Mouse (Mus musculus) hindbrain, embryonic 11.5 days (tissue): ENCODE measurements around the gene Tctn3. TPM values are rescaled to one million over a fixed set of nuclear protein-coding genes. Genes with fewer than 3 reads are reported as not detected.

Experiments
- ATAC-seq: fragments of 200-750 bp; cut with Nextera tagmentation; 2 replicates; pipeline ENCODE4 v1.8.0; 2017; ENCODE audit warnings: mild to moderate bottlenecking, moderate TSS enrichment, moderate library complexity; ENCODE audit not compliant: low FRiP score
- DNase-seq: peaks from one replicate; pipeline ENCODE4 v3.0.0-alpha.2; 2015; ENCODE audit warnings: low spot score
- H3K27ac ChIP-seq: fragments of 300-500 bp; sonication (generic); 2 replicates; pipeline ENCODE4 v1.5.1; 2014; ENCODE audit warnings: mild to moderate bottlenecking, low read depth, low read length
- H3K27me3 ChIP-seq: fragments of 300-500 bp; sonication (generic); 2 replicates; pipeline ENCODE4 v1.6.1; 2014; ENCODE audit warnings: mild to moderate bottlenecking, low read length, moderate library complexity, mixed read lengths; ENCODE audit not compliant: control insufficient read depth, insufficient read depth
- H3K36me3 ChIP-seq: fragments of 300-500 bp; sonication (generic); 2 replicates; pipeline ENCODE4 v1.6.1; 2014; ENCODE audit warnings: mild to moderate bottlenecking, low read length, moderate library complexity, mixed read lengths; ENCODE audit not compliant: control insufficient read depth, insufficient read depth
- H3K4me1 ChIP-seq: fragments of 300-500 bp; sonication (generic); replicated peaks from 2 replicates; pipeline ENCODE4 v1.6.1; 2014; ENCODE audit warnings: low read length, mixed read lengths; ENCODE audit not compliant: control insufficient read depth, insufficient read depth
- H3K4me2 ChIP-seq: fragments of 300-500 bp; sonication (generic); replicated peaks from 2 replicates; pipeline ENCODE4 v1.6.1; 2014; ENCODE audit warnings: mild to moderate bottlenecking, low read depth, low read length
- H3K4me3 ChIP-seq: fragments of 300-500 bp; sonication (generic); 2 replicates; pipeline ENCODE4 v1.5.1; 2014; ENCODE audit warnings: low read depth, low read length
- H3K9ac ChIP-seq: fragments of 300-500 bp; sonication (generic); 2 replicates; pipeline ENCODE4 v1.6.1; 2014; ENCODE audit warnings: low read depth, low read length
- H3K9me3 ChIP-seq: fragments of 300-500 bp; sonication (generic); 2 replicates; pipeline ENCODE4 v1.6.1; 2016; ENCODE audit warnings: low read length; ENCODE audit not compliant: control insufficient read depth
- WGBS: fragments of 180-500 bp; shearing (Covaris S2); extraction: QIAGEN DNeasy Blood & Tissue Kit; methylation state at CpG from one replicate; pipeline ENCODE4 v1.1.7; 2014; 5-methylcytosine and 5-hydroxymethylcytosine counted together
- polyA plus RNA-seq: library from polyadenylated mRNA; unstranded; fragments of >200 nt; fragmentation: Nextera tagmentation; extraction: Ambion mirVana; gene quantifications from 2 replicates; pipeline ENCODE4 v1.2.1, GENCODE M21; 2014

Tctn3 gene
- polyA plus RNA-seq, 1 experiment from 2014 or later: 13.2 TPM

GRCm38 (mm10) chr19:40548386-40548785, 63.6 kb downstream of the Tctn3 start:
- Histone ChIP-seq H3K9me3 (no peaks in the 10 kb centered on the region), H3K27ac (no peak overlapping the region), H3K4me3 (no peak overlapping the region), H3K9ac (no peak overlapping the region), H3K36me3 (0 out of 2 replicates have a peak, but pooled peaks cover 1% of the 10 kb centered on the region), H3K4me2 (no peak overlapping the region), H3K4me1 (no peaks in the 10 kb centered on the region), H3K27me3 (no peaks in the 10 kb centered on the region)
- ATAC-seq: no peak
- no peak for DNase-seq
- 82% methylated on average over 6 of the region's 6 CpGs for WGBS

Other genes starting within 250 kb of the Tctn3 start
- 82.7 and 97.2 TPM in 2 replicates for gene Sorbs1, start 98.5 kb downstream of the Tctn3 start, polyA plus RNA-seq
- 62.7 and 70.1 TPM in 2 replicates for gene Aldh18a1, start 23.8 kb downstream of the Tctn3 start, polyA plus RNA-seq
- gene Entpd1, start 133 bp upstream of the Tctn3 start, polyA plus RNA-seq: 8.5 and 9.4 TPM in 2 replicates
- gene Cc2d2b, start 136.5 kb upstream of the Tctn3 start, polyA plus RNA-seq: 0.20 and 0.61 TPM in 2 replicates
- gene Ccnj, start 219.0 kb upstream of the Tctn3 start, polyA plus RNA-seq: 30.9 and 40.8 TPM in 2 replicates